8 mouse cellular contexts compared by ENCODE assay signal in the genomic region with DNA sequence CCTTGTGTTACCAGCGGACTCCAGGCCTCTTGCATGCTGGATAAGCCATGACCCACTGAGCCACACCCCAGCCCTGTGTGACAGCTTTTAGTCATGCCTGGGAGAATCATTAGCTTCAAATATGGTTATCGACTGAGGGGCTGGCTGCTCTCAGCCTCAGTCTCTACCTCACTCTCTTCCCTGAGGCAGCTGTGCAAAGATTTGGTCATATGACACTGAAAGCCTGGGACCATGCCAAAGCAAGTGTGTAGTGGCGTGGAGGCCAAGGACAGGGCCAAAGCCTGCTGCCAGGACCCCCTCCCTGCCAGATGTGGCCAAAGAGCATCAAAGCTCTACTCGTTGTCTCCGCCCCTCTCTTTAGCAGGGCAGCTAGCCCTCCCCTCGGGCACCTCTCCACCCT. TPM values are rescaled to one million over a fixed set of nuclear protein-coding genes. Genes with fewer than 3 reads are reported as not detected.
DNase-seq lines count a peak whose midpoint lies in the region; ATAC-seq and TF ChIP-seq lines count a peak whose summit lies in the region.

No protein-coding gene starts in this region.

- 65% methylated on average over 6 of the region's 6 CpGs for WGBS in hindbrain, embryonic 15.5 days
- WGBS in hindbrain, embryonic 10.5 days = 67% methylated on average over 6 of the region's 6 CpGs

- no peaks in the 10 kb centered on the region for H3K27me3 ChIP-seq in hindbrain, embryonic 15.5 days
- H3K27me3 ChIP-seq in hindbrain, embryonic 10.5 days (ENCODE audit: insufficient read depth, poor library complexity, severe bottlenecking) = no peaks in the 10 kb centered on the region

- no peaks in the 10 kb centered on the region for H3K9me3 ChIP-seq in hindbrain, embryonic 15.5 days
- no peaks in the 10 kb centered on the region for H3K9me3 ChIP-seq in hindbrain, embryonic 10.5 days

- H3K36me3 ChIP-seq in hindbrain, embryonic 15.5 days = no peaks in the 10 kb centered on the region
- no peaks in the 10 kb centered on the region for H3K36me3 ChIP-seq in hindbrain, embryonic 10.5 days

- H3K4me2 ChIP-seq in hindbrain, embryonic 15.5 days = no peak overlapping the region

- TF ChIP-seq CTCF in gastrocnemius, adult 2 months (IDR thresholded peaks at IDR 0.05) = no peak

- peak; percentile 59; the same call in 1 of the 2 replicates for ATAC-seq in hindbrain, embryonic 15.5 days (ENCODE audit: low FRiP score, low read depth)
- no peak for ATAC-seq in megakaryocyte-erythroid progenitor cell, adult 5-6 weeks (replicated peaks; ENCODE audit: low FRiP score, low TSS enrichment, poor library complexity, severe bottlenecking)

- no peak overlapping the region for H3K4me3 ChIP-seq in hindbrain, embryonic 15.5 days
- no peak overlapping the region for H3K4me3 ChIP-seq in hindbrain, embryonic 10.5 days
- H3K4me3 ChIP-seq in gastrocnemius, adult 2 months = no peak overlapping the region

- no peak overlapping the region for H3K9ac ChIP-seq in hindbrain, embryonic 15.5 days

- no peak for DNase-seq in hindbrain, embryonic 10.5 days (ENCODE audit: low spot score)
- peak; percentile 79 for DNase-seq in gastrocnemius, adult 2 months
- peak; percentile 30 to 51 for DNase-seq in kidney, adult 8-10 months
- peak; percentile 66 for DNase-seq in lung, postnatal 36 days
- no peak for DNase-seq in spleen, postnatal 36 days (ENCODE audit: low spot score in 2 of 2)
- DNase-seq in layer of hippocampus, postnatal 25 days (ENCODE audit: extremely low spot score in 1 of 2, low spot score in 1 of 2) = no peak

- H3K4me1 ChIP-seq in hindbrain, embryonic 15.5 days (replicated peaks) = no peaks in the 10 kb centered on the region
- H3K4me1 ChIP-seq in hindbrain, embryonic 10.5 days (replicated peaks) = peaks cover 13% of the 10 kb centered on the region

- intact Hi-C loops in gastrocnemius, adult 2 months (cut with DNase I) = no loop called here

- H3K27ac ChIP-seq in hindbrain, embryonic 15.5 days (replicated peaks) = no peak overlapping the region
- H3K27ac ChIP-seq in hindbrain, embryonic 10.5 days = no peak overlapping the region
- peak overlapping the region; percentile 35 for H3K27ac ChIP-seq in gastrocnemius, adult 2 months

RNA-seq across cellular contexts. Expression of gene Mical3, which starts 20.9 kb away (rescaled TPM):
- 34.4 and 37.2 TPM in 2 replicates for polyA plus RNA-seq in hindbrain, embryonic 15.5 days (2015; fragmentation: Nextera tagmentation; extraction: Ambion mirVana)
- 10.3 and 11.8 TPM in 2 replicates for polyA plus RNA-seq in hindbrain, embryonic 10.5 days (2016; fragmentation: Nextera tagmentation; extraction: Ambion mirVana)
- total RNA-seq in gastrocnemius, adult 2 months (2021) = 10 to 100 TPM; 53.3 to 71.9 TPM
- total RNA-seq in layer of hippocampus, postnatal 25 days (2021) = 10 to 100 TPM; 75.0 to 88.0 TPM
- 77.2 and 89.3 TPM in 2 replicates for total RNA-seq in megakaryocyte-erythroid progenitor cell, adult 5-6 weeks (2014; fragmentation: Nextera tagmentation)
- total RNA-seq in megakaryocyte-erythroid progenitor cell, adult 5-6 weeks (2017) = 23.6 and 26.4 TPM in 2 replicates

RNA-seq across cellular contexts. Expression of gene Pex26, which starts 31.7 kb away (rescaled TPM):
- 15.1 and 16.0 TPM in 2 replicates for polyA plus RNA-seq in hindbrain, embryonic 15.5 days (2015; fragmentation: Nextera tagmentation; extraction: Ambion mirVana)
- polyA plus RNA-seq in hindbrain, embryonic 10.5 days (2016; fragmentation: Nextera tagmentation; extraction: Ambion mirVana) = 9.2 and 10.1 TPM in 2 replicates
- 1 to 10 TPM; 3.5 to 3.8 TPM for total RNA-seq in gastrocnemius, adult 2 months (2021)
- 10 to 100 TPM; 11.0 to 11.9 TPM for total RNA-seq in layer of hippocampus, postnatal 25 days (2021)
- 6.3 and 9.5 TPM in 2 replicates for total RNA-seq in megakaryocyte-erythroid progenitor cell, adult 5-6 weeks (2014; fragmentation: Nextera tagmentation)
- 6.2 and 7.1 TPM in 2 replicates for total RNA-seq in megakaryocyte-erythroid progenitor cell, adult 5-6 weeks (2017)

RNA-seq across cellular contexts. Expression of gene Tuba8, which starts 58.8 kb away (rescaled TPM):
- polyA plus RNA-seq in hindbrain, embryonic 15.5 days (2015; fragmentation: Nextera tagmentation; extraction: Ambion mirVana) = 0.87 and 0.96 TPM in 2 replicates
- 0.30 and 0.41 TPM in 2 replicates for polyA plus RNA-seq in hindbrain, embryonic 10.5 days (2016; fragmentation: Nextera tagmentation; extraction: Ambion mirVana)
- 100 to 1,000 TPM; 201 to 248 TPM for total RNA-seq in gastrocnemius, adult 2 months (2021)
- total RNA-seq in layer of hippocampus, postnatal 25 days (2021) = 1 to 10 TPM; 4.3 to 5.3 TPM
- 2.5 and 3.6 TPM in 2 replicates for total RNA-seq in megakaryocyte-erythroid progenitor cell, adult 5-6 weeks (2014; fragmentation: Nextera tagmentation)
- total RNA-seq in megakaryocyte-erythroid progenitor cell, adult 5-6 weeks (2017) = 10.7 and 28.8 TPM in 2 replicates

Comparison
In these comparisons a context has a peak if more than half of its experiments do, and no peak if none do; other contexts are left out.
1. DNase-seq: peak in gastrocnemius, adult 2 months (single experiment), kidney, adult 8-10 months (2 of 2) and lung, postnatal 36 days (single experiment); none in hindbrain, embryonic 10.5 days (single experiment), spleen, postnatal 36 days (0 of 2) and layer of hippocampus, postnatal 25 days (0 of 2).
2. RNA of gene Tuba8, which starts 58.8 kb away (total RNA-seq): 201 to 248 TPM in gastrocnemius, adult 2 months; 2.5 to 28.8 TPM in megakaryocyte-erythroid progenitor cell, adult 5-6 weeks and 4.3 to 5.3 TPM in layer of hippocampus, postnatal 25 days; every median in the first group is over 4 times any median in the second.